Mouse (Mus musculus) lung, embryonic 16.5 days (tissue): ENCODE results near the gene Pcsk4. TPM values are rescaled to one million over a fixed set of nuclear protein-coding genes. Genes with fewer than 3 reads are reported as not detected.
A peak's percentile ranks its signal among the peaks of the same experiment; 100 is the strongest.

ENCODE experiments used
- ATAC-seq: fragments of 200-750 bp; cut with Nextera tagmentation; 2 replicates; pipeline ENCODE4 v1.8.0; 2017; ENCODE audit warnings: low read depth, mild to moderate bottlenecking, moderate library complexity
- H3K27ac ChIP-seq: fragments of 300-500 bp; sonication (generic); 2 replicates; pipeline ENCODE4 v1.5.1; 2014; ENCODE audit warnings: mild to moderate bottlenecking, control low read depth, low read length
- H3K27me3 ChIP-seq: fragments of 300-500 bp; sonication (generic); 2 replicates; pipeline ENCODE4 v1.6.1; 2014; ENCODE audit warnings: low read depth, low read length, mixed read lengths; ENCODE audit not compliant: control insufficient read depth, insufficient read depth
- H3K36me3 ChIP-seq: fragments of 300-500 bp; sonication (generic); 2 replicates; pipeline ENCODE4 v1.6.1; 2014; ENCODE audit warnings: low read length; ENCODE audit not compliant: control insufficient read depth, insufficient read depth
- H3K4me1 ChIP-seq: fragments of 300-500 bp; sonication (generic); replicated peaks from 2 replicates; pipeline ENCODE4 v1.6.1; 2014; ENCODE audit warnings: low read length, mixed read lengths; ENCODE audit not compliant: control insufficient read depth, insufficient read depth
- H3K4me2 ChIP-seq: fragments of 300-500 bp; sonication (generic); 2 replicates; pipeline ENCODE4 v1.6.1; 2014; ENCODE audit warnings: low read depth, low read length, control low read depth
- H3K4me3 ChIP-seq: fragments of 300-500 bp; sonication (generic); 2 replicates; pipeline ENCODE4 v1.5.1; 2014; ENCODE audit warnings: mild to moderate bottlenecking, low read length, control low read depth
- H3K9ac ChIP-seq: fragments of 300-500 bp; sonication (generic); 2 replicates; pipeline ENCODE4 v1.6.1; 2014; ENCODE audit warnings: low read length, control low read depth
- H3K9me3 ChIP-seq: fragments of 300-500 bp; sonication (generic); 2 replicates; pipeline ENCODE4 v1.6.1; 2016; ENCODE audit warnings: low read length; ENCODE audit not compliant: control insufficient read depth
- whole genome bisulfite sequencing: fragments of 180-500 bp; shearing (Covaris S2); extraction: QIAGEN DNeasy Blood & Tissue Kit; methylation state at CpG from one replicate; pipeline ENCODE4 v1.1.7; 2014; 5-methylcytosine and 5-hydroxymethylcytosine counted together
- polyA plus RNA-seq: library from polyadenylated mRNA; unstranded; fragments of >200 nt; fragmentation: Nextera tagmentation; extraction: Ambion mirVana; gene quantifications from 2 replicates; pipeline ENCODE4 v1.2.1, GENCODE M21; 2015

Pcsk4 gene
- polyA plus RNA-seq, 1 experiment from 2014 or later: 4.2 TPM

DNA sequence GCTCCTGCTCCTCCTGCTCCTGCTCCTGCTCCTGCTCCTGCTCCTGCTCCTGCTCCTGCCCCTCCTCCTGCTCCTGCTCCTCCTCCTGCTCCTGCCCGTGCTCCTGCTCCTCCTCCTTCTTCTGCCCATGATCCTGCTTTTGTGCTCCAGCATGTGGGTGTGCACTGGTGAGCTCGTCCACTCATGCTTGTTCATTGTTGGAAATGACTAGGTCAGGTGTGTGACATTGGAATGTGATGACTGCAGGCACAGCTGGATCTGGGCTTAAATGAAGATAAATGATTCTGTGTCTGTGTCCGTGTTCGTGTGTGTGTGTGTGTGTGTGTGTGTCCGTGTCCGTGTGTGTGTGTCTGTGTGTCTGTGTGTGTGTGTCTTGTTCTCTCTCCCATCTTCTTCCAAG is 39.1 kb upstream of the Pcsk4 start:
- H3K27me3 ChIP-seq: no peaks in the 10 kb centered on the region; the same call in 1 of the 2 replicates
- H3K4me2 ChIP-seq: no peak overlapping the region
- H3K9ac ChIP-seq: no peak overlapping the region
- no peak for ATAC-seq
- H3K9me3 ChIP-seq: no peaks in the 10 kb centered on the region; the same call in 1 of the 2 replicates
- H3K4me1 ChIP-seq: peaks cover 5% of the 10 kb centered on the region
- no peak overlapping the region for H3K27ac ChIP-seq
- H3K36me3 ChIP-seq: no peaks in the 10 kb centered on the region
- H3K4me3 ChIP-seq: no peak overlapping the region
- 81% methylated on average over 6 of the region's 6 CpGs for WGBS

DNA sequence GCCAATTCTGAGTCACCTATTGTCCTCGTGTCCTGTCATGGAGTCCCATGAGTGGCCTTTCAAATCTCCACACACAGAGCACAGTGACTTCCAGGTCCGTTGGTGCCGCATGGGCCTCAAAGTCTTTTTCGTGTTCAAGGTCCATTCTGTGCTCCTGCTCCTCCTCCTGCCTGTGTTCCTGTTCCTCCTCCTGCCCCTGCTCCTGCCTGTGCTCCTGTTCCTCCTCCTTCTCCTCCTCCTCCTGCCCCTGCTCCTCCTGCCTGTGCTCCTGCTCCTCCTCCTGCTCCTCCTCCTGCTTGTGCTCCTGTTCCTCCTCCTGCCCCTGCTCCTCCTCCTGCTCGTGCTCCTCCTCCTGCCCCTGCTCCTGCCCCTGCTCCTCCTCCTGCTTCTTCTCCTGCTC is 38.7 kb upstream of the Pcsk4 start:
- Histone ChIP-seq H3K27me3 (no peaks in the 10 kb centered on the region; the same call in 1 of the 2 replicates), H3K36me3 (no peaks in the 10 kb centered on the region), H3K9me3 (no peaks in the 10 kb centered on the region; the same call in 1 of the 2 replicates), H3K27ac (no peak overlapping the region), H3K9ac (no peak overlapping the region), H3K4me3 (no peak overlapping the region), H3K4me2 (no peak overlapping the region), H3K4me1 (peaks cover 5% of the 10 kb centered on the region)
- no peak for ATAC-seq
- WGBS: 43% methylated on average over 5 of the region's 5 CpGs

DNA sequence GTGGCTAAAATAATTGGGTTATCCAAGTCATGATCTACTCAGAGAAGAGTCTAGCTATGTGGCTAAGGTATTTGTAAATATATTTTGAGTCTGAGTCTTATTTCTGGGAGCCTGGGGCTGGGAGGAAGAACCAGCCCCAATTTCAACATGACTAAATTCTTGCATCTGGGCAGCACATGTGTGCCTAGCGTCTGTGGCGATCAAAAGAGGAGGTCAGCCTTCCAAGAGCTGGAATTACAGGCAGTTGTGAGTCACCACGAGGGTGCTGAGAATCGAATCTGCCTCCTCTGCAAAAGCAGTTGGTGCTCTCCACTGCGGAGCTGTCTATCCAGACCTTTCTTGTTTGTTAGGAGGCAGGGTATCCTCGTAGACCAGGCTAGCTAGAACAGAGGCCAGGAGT is 36.4 kb upstream of the Pcsk4 start:
- H3K4me2 ChIP-seq: no peak overlapping the region
- no peak overlapping the region for H3K4me3 ChIP-seq
- H3K9ac ChIP-seq: no peak overlapping the region
- H3K27me3 ChIP-seq: no peaks in the 10 kb centered on the region; the same call in 1 of the 2 replicates
- H3K36me3 ChIP-seq: no peaks in the 10 kb centered on the region
- WGBS: 60% methylated on average over 6 of the region's 6 CpGs
- no peaks in the 10 kb centered on the region for H3K4me1 ChIP-seq
- ATAC-seq: no peak
- H3K9me3 ChIP-seq: no peaks in the 10 kb centered on the region; the same call in 1 of the 2 replicates
- no peak overlapping the region for H3K27ac ChIP-seq

DNA sequence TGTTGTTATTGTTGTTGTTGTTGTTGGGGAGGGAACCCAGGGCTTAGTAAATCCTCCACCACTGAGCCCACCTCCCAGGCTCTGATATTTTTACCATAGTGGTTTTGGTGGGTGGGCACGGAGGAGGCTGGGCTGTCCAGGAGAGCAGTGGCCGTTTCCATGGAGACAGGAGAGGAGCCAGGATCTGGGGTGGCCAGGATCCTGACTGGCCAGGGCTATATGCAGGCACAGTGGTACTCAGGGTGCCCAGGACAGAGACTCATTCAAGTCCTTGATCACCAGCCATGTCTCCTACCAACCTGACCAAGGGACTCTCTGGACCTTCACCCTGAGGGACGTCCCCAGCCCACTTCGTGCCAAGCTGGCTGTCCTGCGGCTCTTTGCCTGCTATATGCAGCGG is 34.4 kb upstream of the Pcsk4 start:
- Histone ChIP-seq H3K9me3 (no peaks in the 10 kb centered on the region; the same call in 1 of the 2 replicates), H3K27me3 (peaks cover 1% of the 10 kb centered on the region; the same call in 1 of the 2 replicates), H3K4me1 (no peaks in the 10 kb centered on the region), H3K36me3 (no peaks in the 10 kb centered on the region), H3K9ac (no peak overlapping the region), H3K4me2 (no peak overlapping the region), H3K27ac (no peak overlapping the region), H3K4me3 (no peak overlapping the region)
- no peak for ATAC-seq
- WGBS: 39% methylated on average over 6 of the region's 6 CpGs

DNA sequence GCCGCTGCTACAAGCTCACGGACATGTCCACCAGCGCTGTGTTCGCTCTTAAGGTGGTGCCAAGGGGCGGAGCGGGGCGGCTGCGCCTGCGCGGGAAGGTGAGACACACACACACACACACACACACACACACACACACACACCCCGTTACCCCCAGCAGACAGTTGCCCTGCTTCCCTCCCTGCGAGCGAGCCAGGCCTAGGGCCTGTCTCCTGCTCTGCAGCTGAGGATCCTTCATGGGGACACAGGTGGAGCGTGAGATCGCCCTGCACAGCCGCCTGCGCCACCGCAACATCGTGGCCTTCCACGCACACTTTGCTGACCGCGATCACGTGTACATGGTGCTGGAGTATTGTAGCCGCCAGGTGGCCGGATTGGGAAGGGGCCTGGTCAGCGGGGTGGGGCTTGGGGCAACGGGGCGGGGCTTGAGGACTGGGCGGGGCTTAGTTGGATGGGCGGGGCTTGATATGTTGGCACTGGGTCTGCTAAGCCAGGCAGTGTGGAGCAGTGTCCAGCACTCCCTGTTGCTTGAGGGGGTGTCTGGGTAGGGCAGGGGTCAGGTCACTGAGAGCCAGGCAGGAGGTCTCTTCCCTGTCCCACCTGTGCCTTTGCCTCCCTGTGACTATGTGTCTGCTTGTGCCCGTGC is 28.8 kb upstream of the Pcsk4 start:
- H3K27me3 ChIP-seq: peaks cover 45% of the 10 kb centered on the region
- peak; percentile 35; the same call in 1 of the 2 replicates for ATAC-seq
- 8% methylated on average over 27 of the region's 31 CpGs for WGBS
- no peaks in the 10 kb centered on the region for H3K36me3 ChIP-seq
- no peak overlapping the region for H3K27ac ChIP-seq
- H3K4me2 ChIP-seq: peak overlapping the region; percentile 41
- H3K9me3 ChIP-seq: no peaks in the 10 kb centered on the region
- peaks cover 4% of the 10 kb centered on the region; the same call in 1 of the 2 replicates for H3K4me1 ChIP-seq
- peak overlapping the region; percentile 31 for H3K4me3 ChIP-seq
- H3K9ac ChIP-seq: no peak overlapping the region

DNA sequence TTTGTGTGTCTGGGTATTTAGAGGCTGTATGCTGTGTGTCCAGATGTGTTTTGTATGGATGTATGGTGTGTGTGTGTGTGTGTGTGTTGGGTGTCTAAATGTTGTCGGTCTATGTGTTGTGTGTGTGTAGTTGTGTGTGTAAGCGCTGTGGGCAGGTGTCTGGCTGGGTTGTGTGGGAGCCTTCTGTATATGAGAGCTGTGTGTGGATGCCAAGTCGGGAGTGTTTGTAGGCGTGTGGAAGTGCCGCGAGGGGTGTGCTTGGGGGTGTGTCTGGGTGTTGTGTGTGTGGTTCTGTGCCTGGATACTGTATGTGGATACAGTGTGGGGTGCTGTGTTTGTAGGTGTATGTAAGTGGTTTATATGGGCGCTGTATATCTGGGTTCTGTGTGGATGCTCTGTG is 28.0 kb upstream of the Pcsk4 start:
- Histone ChIP-seq H3K4me2 (no peak overlapping the region; the same call in 1 of the 2 replicates), H3K4me1 (peaks cover 4% of the 10 kb centered on the region; the same call in 1 of the 2 replicates), H3K9ac (no peak overlapping the region), H3K4me3 (no peak overlapping the region), H3K27me3 (peaks cover 45% of the 10 kb centered on the region), H3K27ac (no peak overlapping the region), H3K36me3 (no peaks in the 10 kb centered on the region), H3K9me3 (no peaks in the 10 kb centered on the region)
- no peak for ATAC-seq
- 26% methylated on average over 7 of the region's 7 CpGs for WGBS

DNA sequence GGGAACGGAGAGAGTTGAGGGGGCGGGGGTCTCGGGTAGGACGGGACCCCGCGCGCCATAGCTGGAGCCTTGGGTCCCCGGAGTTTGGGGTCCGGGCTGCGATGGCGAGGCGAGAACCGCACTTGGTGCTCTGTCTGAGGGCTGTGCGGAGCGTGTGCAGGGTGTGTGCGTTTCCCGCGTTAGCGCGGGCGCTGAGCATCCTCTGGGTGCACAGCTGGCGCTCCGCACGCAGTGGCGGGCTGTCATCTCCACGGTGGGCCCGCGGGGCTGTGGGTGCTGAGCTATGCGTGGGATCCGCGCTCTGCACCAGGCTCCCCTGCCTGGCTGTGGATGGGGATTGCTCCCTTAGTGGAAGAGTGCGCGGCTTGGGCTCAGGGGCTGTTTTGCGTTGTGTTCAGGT is 27.4 kb upstream of the Pcsk4 start:
- WGBS: under 1% methylated on average over 34 of the region's 34 CpGs
- H3K9me3 ChIP-seq: no peaks in the 10 kb centered on the region
- no peak overlapping the region for H3K27ac ChIP-seq
- peak overlapping the region; percentile 39 for H3K4me3 ChIP-seq
- 0 out of 2 replicates have a peak overlapping the region, but pooled peaks have one; percentile 28 for H3K9ac ChIP-seq
- H3K4me1 ChIP-seq: peaks cover 4% of the 10 kb centered on the region; the same call in 1 of the 2 replicates
- H3K27me3 ChIP-seq: peaks cover 51% of the 10 kb centered on the region
- no peaks in the 10 kb centered on the region for H3K36me3 ChIP-seq
- ATAC-seq: no peak
- peak overlapping the region; percentile 55 for H3K4me2 ChIP-seq

DNA sequence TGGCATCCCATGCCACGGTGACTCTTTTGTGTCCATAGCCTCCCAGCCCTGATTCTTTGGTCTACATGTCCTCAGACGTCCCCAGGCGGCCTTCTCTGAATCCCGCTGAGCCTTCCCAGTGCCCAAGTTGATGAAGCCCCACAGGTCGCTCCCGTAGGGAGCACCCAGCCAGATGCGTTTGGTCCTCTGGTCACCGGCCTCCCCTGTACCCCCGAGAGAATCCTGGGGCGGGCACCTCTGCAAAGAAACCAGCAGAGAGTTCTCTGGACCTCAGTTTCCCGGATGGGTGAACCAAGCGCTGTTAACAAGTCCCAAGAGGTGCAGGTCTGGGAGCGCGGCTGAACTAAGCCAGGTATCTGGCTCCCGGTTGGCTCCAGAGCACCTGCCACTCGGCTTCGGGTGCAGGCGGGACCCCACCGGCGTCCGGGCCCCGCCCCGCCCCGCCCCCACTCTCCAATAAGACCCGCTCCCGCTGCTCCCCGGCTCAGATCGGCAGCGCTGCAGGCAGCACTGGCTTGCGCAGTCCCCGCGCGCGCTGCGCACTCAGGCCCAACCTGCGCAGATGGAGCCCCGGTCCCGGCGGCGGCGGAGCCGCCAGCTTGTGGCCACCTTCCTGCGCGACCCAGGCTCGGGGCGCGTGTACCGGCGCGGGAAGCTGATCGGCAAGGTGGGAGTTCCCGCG is 26.8 kb upstream of the Pcsk4 start, which contains the start of gene Plk5:
TSS of gene Plk5 (plus strand) at position 459 of the 682 bp plus-strand sequence.
- H3K36me3 ChIP-seq: no peaks in the 10 kb centered on the region
- H3K4me2 ChIP-seq: peak within 1 kb of the TSS; percentile 55
- 1% methylated on average over 51 of the region's 53 CpGs for WGBS
- H3K4me1 ChIP-seq: peaks cover 4% of the 10 kb centered on the region; the same call in 1 of the 2 replicates
- H3K27me3 ChIP-seq: peaks cover 53% of the 10 kb centered on the region
- H3K9ac ChIP-seq: 0 out of 2 replicates have a peak within 1 kb of the TSS, but pooled peaks have one; percentile 28
- no peak for ATAC-seq
- no peaks in the 10 kb centered on the region for H3K9me3 ChIP-seq
- H3K4me3 ChIP-seq: peak within 1 kb of the TSS; percentile 39
- no peak within 1 kb of the TSS for H3K27ac ChIP-seq

DNA sequence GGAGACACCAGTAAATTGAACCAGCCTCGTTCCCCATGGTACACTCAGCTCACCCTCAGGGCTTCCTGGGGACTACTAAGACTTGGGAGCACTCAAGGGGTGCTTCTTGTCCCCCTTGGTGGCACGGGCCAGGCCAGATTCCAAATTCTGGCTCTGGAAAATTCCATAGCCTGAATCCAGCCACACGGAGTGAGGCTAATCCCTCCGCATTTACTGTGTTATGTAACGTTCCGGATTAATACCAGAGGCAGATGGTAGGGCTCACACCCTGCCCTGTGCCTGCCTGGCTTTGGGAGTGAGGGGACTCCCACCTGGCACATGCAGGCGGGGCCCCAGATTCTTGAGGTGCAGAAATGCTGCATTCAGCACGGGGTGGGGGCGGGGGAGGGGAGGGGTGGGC is 26.1 kb upstream of the Pcsk4 start:
- no peak overlapping the region for H3K4me2 ChIP-seq
- H3K9me3 ChIP-seq: no peaks in the 10 kb centered on the region
- no peak overlapping the region for H3K9ac ChIP-seq
- WGBS: 10% methylated on average over 9 of the region's 9 CpGs
- no peak overlapping the region for H3K4me3 ChIP-seq
- H3K27me3 ChIP-seq: peaks cover 59% of the 10 kb centered on the region
- H3K27ac ChIP-seq: no peak overlapping the region
- ATAC-seq: no peak
- no peaks in the 10 kb centered on the region for H3K36me3 ChIP-seq
- peaks cover 5% of the 10 kb centered on the region; the same call in 1 of the 2 replicates for H3K4me1 ChIP-seq
